Mouse (Mus musculus): ENCODE measurements around the gene Dlgap5.

Dlgap5 gene

GRCm38 (mm10) chr14:47419034-47419625 lies 923 bp upstream of the Dlgap5 start:
- TF ChIP-seq GATA4 (IDR thresholded peaks at IDR 0.05; ENCODE audit: insufficient replicate concordance, low read length), result no peak

DNA sequence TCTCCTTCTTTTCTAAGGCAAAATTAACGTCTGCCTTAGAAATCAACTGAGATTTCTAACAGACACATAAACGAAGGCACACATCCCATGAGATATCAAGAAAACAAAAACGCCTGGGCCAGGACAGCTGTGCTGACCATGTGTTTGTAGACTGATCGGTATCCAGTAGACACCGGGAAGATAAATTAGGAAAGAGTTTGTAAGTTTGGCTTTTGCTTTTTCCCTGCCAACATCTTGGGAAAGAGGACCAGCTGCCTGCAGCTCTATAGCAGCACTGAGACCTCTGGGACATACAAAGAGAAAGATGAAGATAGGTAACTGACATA lies 422 bp upstream of the Dlgap5 start:
- no peak for TF ChIP-seq GATA4 (IDR thresholded peaks at IDR 0.05; ENCODE audit: insufficient replicate concordance, low read length)

DNA sequence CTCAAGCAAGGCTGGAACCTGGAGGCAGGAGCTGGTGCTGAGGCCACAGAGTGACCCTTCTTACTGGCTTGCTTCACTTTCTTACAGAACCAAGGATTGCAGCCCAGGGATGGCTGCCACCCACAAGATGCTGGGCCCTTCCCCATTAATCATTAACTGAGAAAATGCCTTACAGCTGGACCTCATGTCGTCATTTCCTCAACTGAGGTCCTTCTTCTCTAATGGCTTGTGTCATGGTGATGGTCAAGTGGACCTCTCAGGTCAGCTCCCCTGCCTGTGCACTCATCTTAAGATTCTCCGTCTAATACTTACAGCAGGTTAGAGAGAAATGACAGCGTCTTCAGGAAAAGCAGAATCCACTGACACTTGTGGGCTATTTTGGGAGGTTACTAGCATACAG lies 861 bp downstream of the Dlgap5 start:
- TF ChIP-seq GATA4 (IDR thresholded peaks at IDR 0.05; ENCODE audit: insufficient replicate concordance, low read length), result no peak

GRCm38 (mm10) chr14:47406000-47406399 lies 12.2 kb downstream of the Dlgap5 start:
- no peak for TF ChIP-seq GATA4 (IDR thresholded peaks at IDR 0.05; ENCODE audit: insufficient replicate concordance, low read length)

DNA sequence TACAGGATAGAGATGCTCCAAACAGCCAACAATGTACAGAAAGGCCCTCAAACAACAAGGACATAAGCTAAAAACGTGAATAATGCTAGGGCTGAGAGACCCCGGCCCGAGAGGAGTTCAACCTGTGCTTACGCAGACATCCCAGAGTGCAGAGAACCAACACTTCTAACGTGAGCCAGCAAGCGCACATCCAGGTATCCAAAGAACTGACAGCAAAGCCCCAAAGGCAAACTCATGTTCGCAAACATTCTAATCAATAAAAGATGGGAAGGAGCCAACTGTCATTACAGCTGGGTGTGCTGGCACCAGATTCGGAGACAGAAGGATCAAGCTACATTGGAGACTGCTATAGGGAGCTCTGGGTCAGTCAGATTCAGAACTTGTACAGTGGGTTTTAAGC lies 15.5 kb downstream of the Dlgap5 start:
- TF ChIP-seq GATA4 (IDR thresholded peaks at IDR 0.05; ENCODE audit: insufficient replicate concordance, low read length), result no peak

DNA sequence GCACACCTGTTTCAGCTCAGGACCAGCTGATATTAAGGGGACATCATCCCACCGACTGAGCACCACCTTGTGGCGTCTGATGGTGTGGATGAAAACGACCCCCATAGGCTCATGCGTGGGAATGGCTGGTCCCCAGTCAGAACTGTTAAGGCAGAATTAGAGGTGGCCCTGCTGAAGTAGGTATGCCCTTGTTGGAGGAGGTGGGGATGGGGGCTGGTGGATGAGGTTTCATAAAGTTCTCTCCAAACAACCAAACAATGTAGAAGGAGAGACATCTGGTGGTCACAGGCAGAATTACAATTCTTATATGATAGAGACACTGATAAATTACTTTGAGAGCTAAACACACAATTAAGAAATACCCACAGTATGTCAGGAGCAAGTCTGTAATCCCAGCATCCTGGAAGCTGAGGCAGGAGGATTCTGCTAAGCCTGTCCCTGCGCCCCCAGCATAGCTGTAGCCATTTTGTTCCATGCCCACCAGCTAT lies 22.0 kb downstream of the Dlgap5 start:
- no peak for TF ChIP-seq GATA4 (IDR thresholded peaks at IDR 0.05; ENCODE audit: insufficient replicate concordance, low read length)

GRCm38 (mm10) chr14:47395462-47396026 lies 22.7 kb downstream of the Dlgap5 start:
- TF ChIP-seq GATA4 (IDR thresholded peaks at IDR 0.05; ENCODE audit: insufficient replicate concordance, low read length), result no peak

DNA sequence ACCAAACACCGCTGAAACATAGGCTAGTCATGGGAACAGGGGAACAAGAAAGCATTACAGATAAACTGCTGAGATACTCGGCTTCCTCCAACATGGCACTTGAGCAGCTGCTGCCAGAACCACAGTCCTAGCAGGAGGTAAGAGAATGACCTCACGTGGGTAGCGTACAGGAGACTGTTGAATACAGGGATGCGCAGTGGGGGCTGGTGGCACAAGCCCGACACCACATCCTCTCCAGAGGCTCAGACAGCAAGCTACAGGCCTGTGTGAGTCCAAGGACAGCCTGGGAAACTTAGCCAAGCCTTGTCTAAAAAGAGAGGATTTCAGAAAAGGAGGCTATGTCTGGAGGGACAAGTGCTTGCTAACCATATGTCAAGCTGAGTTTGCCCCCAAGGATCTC lies 23.2 kb downstream of the Dlgap5 start:
- TF ChIP-seq GATA4 (IDR thresholded peaks at IDR 0.05; ENCODE audit: insufficient replicate concordance, low read length), result no peak

- no peak for TF ChIP-seq GATA4 (IDR thresholded peaks at IDR 0.05; ENCODE audit: insufficient replicate concordance, low read length)
Observed at GRCm38 (mm10) chr14:47393354-47394094, 24.7 kb downstream of the Dlgap5 start.

DNA sequence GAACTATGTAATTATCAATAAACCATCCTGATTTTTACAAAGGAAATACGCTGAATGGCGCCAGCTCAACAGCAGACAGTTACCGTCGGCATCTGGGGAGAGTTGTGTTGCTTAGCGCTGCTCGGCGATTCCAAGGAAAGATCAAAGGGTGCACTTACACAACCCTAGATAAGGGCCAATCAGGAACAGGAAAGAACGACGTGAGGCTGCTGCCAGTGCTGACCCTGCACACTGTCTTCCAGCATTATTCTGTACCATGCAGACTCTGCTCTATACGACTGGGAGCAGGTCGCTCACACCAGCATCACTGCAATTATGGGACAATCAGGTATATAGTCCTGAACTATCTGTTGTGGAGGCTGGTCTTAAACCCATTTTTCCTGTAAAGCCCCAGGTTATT lies 32.1 kb downstream of the Dlgap5 start:
- TF ChIP-seq GATA4 (IDR thresholded peaks at IDR 0.05; ENCODE audit: insufficient replicate concordance, low read length), result peak; percentile 28; the same call in 1 of the 2 replicates

DNA sequence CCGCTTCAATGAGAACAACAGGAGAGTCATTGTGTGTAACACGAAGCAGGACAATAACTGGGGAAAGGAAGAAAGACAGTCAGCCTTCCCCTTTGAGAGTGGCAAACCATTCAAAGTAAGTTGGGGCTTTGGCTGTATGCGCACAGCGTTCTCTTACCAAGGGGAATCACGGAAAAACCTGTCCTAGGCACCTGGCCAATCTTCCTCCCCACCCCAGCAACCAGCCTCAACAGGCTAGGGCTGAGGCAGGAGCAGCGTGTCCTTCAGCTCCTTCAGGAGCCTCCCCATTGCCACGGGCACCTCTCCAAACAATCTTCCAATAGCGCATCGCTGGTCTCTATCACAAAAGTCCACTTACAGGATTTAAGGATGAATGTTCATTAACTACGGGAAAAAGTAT lies 33.6 kb downstream of the Dlgap5 start:
- TF ChIP-seq GATA4 (IDR thresholded peaks at IDR 0.05; ENCODE audit: insufficient replicate concordance, low read length), result no peak

DNA sequence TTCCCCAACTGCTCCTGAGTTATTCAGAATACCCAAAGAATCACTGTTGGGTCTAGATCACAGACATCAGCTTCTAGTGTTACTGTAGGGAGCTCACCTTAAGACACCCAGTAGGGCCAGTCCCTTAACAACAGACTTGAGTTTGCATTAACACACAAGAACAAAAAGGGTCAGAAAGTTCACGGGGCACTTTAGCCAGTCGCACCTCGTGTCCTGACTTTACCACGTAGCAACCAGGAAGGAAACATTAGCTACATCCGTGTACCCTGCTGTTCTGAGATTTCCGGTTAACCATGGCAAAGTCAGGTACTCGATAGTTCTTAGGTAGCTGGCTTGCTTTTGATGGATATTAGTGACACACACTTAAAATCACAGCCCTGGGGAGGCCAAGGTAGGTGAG lies 34.3 kb downstream of the Dlgap5 start:
- no peak for TF ChIP-seq GATA4 (IDR thresholded peaks at IDR 0.05; ENCODE audit: insufficient replicate concordance, low read length)

DNA sequence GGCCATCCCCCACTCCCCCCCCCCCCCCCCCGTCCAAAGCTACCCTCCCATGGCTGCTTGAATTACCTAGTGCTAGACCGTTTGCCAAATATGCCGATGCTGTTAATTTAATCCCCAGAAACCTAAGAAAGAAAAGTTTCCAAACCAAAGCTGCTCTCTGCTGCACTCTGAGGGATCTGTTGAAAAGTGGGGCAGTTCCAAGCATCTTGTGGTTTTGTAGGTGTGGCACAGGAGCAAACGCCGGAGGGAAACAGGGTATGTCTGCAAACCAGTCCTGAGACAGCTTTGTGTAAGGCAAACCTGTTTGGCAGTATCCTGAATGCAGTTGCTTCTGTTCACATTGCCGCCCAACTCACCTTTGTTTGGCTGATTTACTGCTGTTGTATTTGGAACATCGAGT lies 39.9 kb downstream of the Dlgap5 start:
- no peak for TF ChIP-seq GATA4 (IDR thresholded peaks at IDR 0.05; ENCODE audit: insufficient replicate concordance, low read length)

GRCm38 (mm10) chr14:47376526-47376925 lies 41.7 kb downstream of the Dlgap5 start:
- no peak for TF ChIP-seq GATA4 (IDR thresholded peaks at IDR 0.05; ENCODE audit: insufficient replicate concordance, low read length)

DNA sequence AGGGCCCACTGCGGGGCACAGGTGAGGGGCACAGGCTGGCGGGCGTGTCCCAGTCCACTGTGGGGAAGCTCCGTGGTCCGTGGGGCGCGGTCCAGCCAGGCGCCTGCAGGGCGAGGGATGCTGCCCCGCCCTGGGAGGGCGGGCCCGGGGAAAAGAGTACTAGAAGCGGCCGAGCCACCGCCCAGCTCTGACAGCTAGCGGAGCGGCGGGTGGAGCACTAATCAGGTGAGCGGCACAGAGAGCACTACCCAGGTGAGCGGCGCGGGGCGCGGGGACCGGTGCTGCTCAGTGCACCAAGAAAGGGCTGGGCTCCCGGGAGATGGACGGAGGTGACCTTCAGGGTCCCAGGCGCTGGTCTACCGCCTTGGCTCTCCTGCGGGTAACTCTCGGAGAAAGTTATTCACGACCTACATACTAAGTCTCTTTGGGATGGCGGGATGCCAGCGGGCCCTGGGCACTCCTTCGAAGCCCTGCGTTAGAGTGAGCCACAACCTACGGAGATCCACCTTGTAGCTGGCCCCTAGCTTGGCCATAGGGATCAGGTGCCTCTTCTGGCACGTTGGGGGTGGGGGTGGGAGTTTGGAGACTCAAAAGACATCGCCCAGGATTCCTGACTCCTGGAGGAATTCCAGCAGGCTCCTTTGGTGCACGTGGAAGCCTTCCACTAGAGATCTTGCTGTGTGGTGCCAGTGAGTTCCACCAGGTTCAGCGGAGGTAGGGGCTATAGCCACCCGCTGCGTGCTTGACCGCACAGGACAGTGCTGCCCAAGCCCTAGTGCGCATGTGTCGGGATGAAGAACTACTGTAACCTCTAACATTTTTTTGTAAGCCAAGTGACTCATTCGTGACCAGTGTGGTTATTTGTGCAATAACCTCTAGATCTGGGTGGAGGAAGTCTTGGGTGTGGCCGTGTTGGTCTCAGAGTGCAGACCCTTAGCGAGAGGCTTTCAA lies 44.2 kb downstream of the Dlgap5 start:
- no peak for TF ChIP-seq GATA4 (IDR thresholded peaks at IDR 0.05; ENCODE audit: insufficient replicate concordance, low read length)
